Mouse (Mus musculus) liver, embryonic 16.5 days (tissue): Measurements from ENCODE around the gene Higd1c. TPM values are rescaled to one million over a fixed set of nuclear protein-coding genes. Genes with fewer than 3 reads are reported as not detected.

ENCODE experiments used
- ATAC-seq: fragments of 200-750 bp; cut with Nextera tagmentation; 2 replicates; pipeline ENCODE4 v1.8.0; 2017; ENCODE audit warnings: low read depth, mild to moderate bottlenecking, moderate number of reproducible peaks, moderate library complexity
- H3K27ac ChIP-seq: fragments of 300-500 bp; sonication (generic); 2 replicates; pipeline ENCODE4 v1.5.1; 2014; ENCODE audit warnings: mild to moderate bottlenecking, low read length
- H3K27me3 ChIP-seq: fragments of 300-500 bp; sonication (generic); 2 replicates; pipeline ENCODE4 v1.6.1; 2014; ENCODE audit warnings: low read depth, low read length, mixed read lengths; ENCODE audit not compliant: control insufficient read depth, insufficient read depth
- H3K36me3 ChIP-seq: fragments of 300-500 bp; sonication (generic); 2 replicates; pipeline ENCODE4 v1.6.1; 2014; ENCODE audit warnings: mild to moderate bottlenecking; ENCODE audit not compliant: control insufficient read depth, insufficient read depth
- H3K4me1 ChIP-seq: fragments of 300-500 bp; sonication (generic); 2 replicates; pipeline ENCODE4 v1.6.1; 2014; ENCODE audit warnings: low read depth, low read length, mixed read lengths; ENCODE audit not compliant: control insufficient read depth
- H3K4me2 ChIP-seq: fragments of 300-500 bp; sonication (generic); 2 replicates; pipeline ENCODE4 v1.6.1; 2014; ENCODE audit warnings: low read depth, low read length, mixed read lengths
- H3K4me3 ChIP-seq: fragments of 300-500 bp; sonication (generic); 2 replicates; pipeline ENCODE4 v1.5.1; 2014; ENCODE audit warnings: low read depth, mild to moderate bottlenecking, low read length
- H3K9ac ChIP-seq: fragments of 300-500 bp; sonication (generic); 2 replicates; pipeline ENCODE4 v1.6.1; 2014; ENCODE audit warnings: low read depth, low read length
- H3K9me3 ChIP-seq: fragments of 300-500 bp; sonication (generic); replicated peaks from 2 replicates; pipeline ENCODE4 v1.6.1; 2016; ENCODE audit warnings: low read length; ENCODE audit not compliant: control insufficient read depth
- WGBS: fragments of 180-500 bp; shearing (Covaris S2); extraction: QIAGEN DNeasy Blood & Tissue Kit; methylation state at CpG from one replicate; pipeline ENCODE4 v1.1.7; 2014; ENCODE audit not compliant: insufficient replicate concordance; 5-methylcytosine and 5-hydroxymethylcytosine counted together
- polyA plus RNA-seq: library from polyadenylated mRNA; unstranded; fragments of >200 nt; fragmentation: Nextera tagmentation; extraction: Ambion mirVana; gene quantifications from 2 replicates; pipeline ENCODE4 v1.2.1, GENCODE M21; 2015

The Higd1c gene
- polyA plus RNA-seq, 1 experiment from 2014 or later = not detected

DNA sequence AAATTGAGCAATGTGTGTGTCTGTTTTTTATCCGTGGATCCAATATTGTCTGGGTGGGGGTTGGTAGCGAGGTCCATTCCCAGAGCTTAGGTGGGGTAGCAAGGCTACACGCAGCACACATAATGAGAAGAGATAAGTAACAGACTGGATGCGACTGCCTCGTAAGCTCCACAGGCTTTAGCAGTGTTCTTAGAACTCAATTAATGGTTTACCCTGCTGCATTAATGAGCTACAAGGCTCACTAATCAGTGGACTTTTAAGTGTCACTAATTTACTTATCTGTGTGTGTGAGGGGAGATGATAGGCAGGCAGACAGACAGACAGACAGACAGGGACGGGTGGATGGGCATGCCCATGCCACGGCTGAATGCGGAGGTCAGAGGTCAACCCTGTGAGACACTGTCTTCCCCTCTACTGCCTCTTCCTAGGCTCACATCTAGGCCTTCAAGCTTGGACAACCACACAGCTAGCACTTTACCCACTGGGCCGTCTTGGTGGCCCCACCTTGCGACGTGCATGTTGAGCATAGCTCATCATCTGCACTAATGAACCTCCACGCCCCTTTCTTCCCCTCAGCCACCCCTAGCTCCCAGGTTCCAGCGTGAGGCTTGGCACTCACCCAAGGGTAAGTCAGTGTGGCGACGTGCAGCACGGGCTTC lies 36.4 kb downstream of the Higd1c start:
- Histone ChIP-seq H3K4me1 (peaks cover 30% of the 10 kb centered on the region), H3K27ac (no peak overlapping the region), H3K4me3 (no peak overlapping the region), H3K9me3 (no peaks in the 10 kb centered on the region), H3K9ac (no peak overlapping the region), H3K27me3 (no peaks in the 10 kb centered on the region), H3K4me2 (no peak overlapping the region), H3K36me3 (peaks cover 95% of the 10 kb centered on the region)
- ATAC-seq = no peak
- WGBS = 76% methylated on average over 16 of the region's 16 CpGs

DNA sequence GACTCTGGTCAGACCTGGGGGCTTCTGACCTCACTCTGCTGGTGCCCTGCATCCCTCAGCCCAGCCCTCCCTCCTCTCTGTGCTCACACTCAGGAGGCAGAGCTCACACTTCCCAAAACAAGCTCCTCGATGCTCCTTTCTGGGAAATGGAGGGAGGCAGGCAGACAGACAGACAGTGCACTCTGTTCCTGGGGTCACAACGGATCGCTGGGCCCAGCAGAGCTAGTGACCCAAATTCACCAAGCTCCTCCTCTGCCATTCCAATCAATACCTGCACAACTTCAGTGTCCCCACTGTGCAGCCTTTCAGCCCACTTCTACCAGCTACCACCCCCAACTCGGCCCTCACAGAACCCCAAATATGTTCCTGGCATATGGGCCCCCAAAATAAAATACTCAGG lies 37.5 kb downstream of the Higd1c start:
- peak overlapping the region; percentile 46 for H3K4me2 ChIP-seq
- peaks cover 91% of the 10 kb centered on the region for H3K36me3 ChIP-seq
- H3K9me3 ChIP-seq = no peaks in the 10 kb centered on the region
- WGBS = 81% methylated on average over 4 of the region's 4 CpGs
- ATAC-seq = 0 out of 2 replicates have a peak, but pooled peaks have one; percentile 25
- H3K27me3 ChIP-seq = no peaks in the 10 kb centered on the region
- no peak overlapping the region for H3K9ac ChIP-seq
- peaks cover 34% of the 10 kb centered on the region for H3K4me1 ChIP-seq
- no peak overlapping the region; the same call in 1 of the 2 replicates for H3K4me3 ChIP-seq
- H3K27ac ChIP-seq = peak overlapping the region; percentile 37; the same call in 1 of the 2 replicates

GRCm38 (mm10) chr15:100402347-100402746 lies 38.0 kb downstream of the Higd1c start:
- peaks cover 89% of the 10 kb centered on the region for H3K36me3 ChIP-seq
- peaks cover 34% of the 10 kb centered on the region for H3K4me1 ChIP-seq
- no peak for ATAC-seq
- H3K9ac ChIP-seq = 0 out of 2 replicates have a peak overlapping the region, but pooled peaks have one; percentile 1
- H3K4me2 ChIP-seq = peak overlapping the region; percentile 46
- H3K27ac ChIP-seq = peak overlapping the region; percentile 18
- H3K27me3 ChIP-seq = no peaks in the 10 kb centered on the region
- WGBS = 62% methylated on average over 14 of the region's 14 CpGs
- H3K9me3 ChIP-seq = no peaks in the 10 kb centered on the region
- peak overlapping the region; percentile 36 for H3K4me3 ChIP-seq

GRCm38 (mm10) chr15:100402798-100403197 lies 38.5 kb downstream of the Higd1c start:
- Histone ChIP-seq H3K36me3 (peaks cover 89% of the 10 kb centered on the region), H3K4me2 (peak overlapping the region; percentile 46), H3K4me1 (peaks cover 34% of the 10 kb centered on the region), H3K27me3 (no peaks in the 10 kb centered on the region), H3K4me3 (peak overlapping the region; percentile 36), H3K27ac (peak overlapping the region; percentile 65), H3K9ac (peak overlapping the region; percentile 31; the same call in 1 of the 2 replicates), H3K9me3 (no peaks in the 10 kb centered on the region)
- 64% methylated on average over 4 of the region's 4 CpGs for WGBS
- no peak for ATAC-seq

- WGBS = 85% methylated on average over 16 of the region's 16 CpGs
- peak; percentile 51 for ATAC-seq
- no peaks in the 10 kb centered on the region for H3K27me3 ChIP-seq
- peaks cover 89% of the 10 kb centered on the region for H3K36me3 ChIP-seq
- peaks cover 34% of the 10 kb centered on the region for H3K4me1 ChIP-seq
- H3K4me3 ChIP-seq = peak overlapping the region; percentile 36
- H3K27ac ChIP-seq = peak overlapping the region; percentile 65
- no peak overlapping the region for H3K9ac ChIP-seq
- no peaks in the 10 kb centered on the region for H3K9me3 ChIP-seq
- H3K4me2 ChIP-seq = peak overlapping the region; percentile 46
Measured at GRCm38 (mm10) chr15:100403318-100404000, 39.1 kb downstream of the Higd1c start.

GRCm38 (mm10) chr15:100406088-100406487 lies 41.7 kb downstream of the Higd1c start:
- H3K4me1 ChIP-seq = peaks cover 38% of the 10 kb centered on the region

GRCm38 (mm10) chr15:100410918-100411672 lies 46.8 kb downstream of the Higd1c start:
- Histone ChIP-seq H3K9ac (peak overlapping the region; percentile 46), H3K4me3 (peak overlapping the region; percentile 38), H3K36me3 (peaks cover 39% of the 10 kb centered on the region), H3K27ac (peak overlapping the region; percentile 90), H3K4me2 (peak overlapping the region; percentile 59), H3K9me3 (no peaks in the 10 kb centered on the region), H3K4me1 (peaks cover 56% of the 10 kb centered on the region), H3K27me3 (no peaks in the 10 kb centered on the region)
- WGBS = 35% methylated on average over 14 of the region's 14 CpGs
- peak; percentile 79 for ATAC-seq

More at GRCm38 (mm10) chr15:100406088-100406487, 41.7 kb downstream of the Higd1c start:
- peaks cover 81% of the 10 kb centered on the region for H3K36me3 ChIP-seq
- WGBS = 43% methylated on average over 5 of the region's 5 CpGs
- H3K27me3 ChIP-seq = no peaks in the 10 kb centered on the region
- H3K9me3 ChIP-seq = no peaks in the 10 kb centered on the region
- H3K9ac ChIP-seq = no peak overlapping the region
- no peak overlapping the region for H3K27ac ChIP-seq
- no peak overlapping the region for H3K4me3 ChIP-seq
- ATAC-seq = no peak
- H3K4me2 ChIP-seq = no peak overlapping the region

DNA sequence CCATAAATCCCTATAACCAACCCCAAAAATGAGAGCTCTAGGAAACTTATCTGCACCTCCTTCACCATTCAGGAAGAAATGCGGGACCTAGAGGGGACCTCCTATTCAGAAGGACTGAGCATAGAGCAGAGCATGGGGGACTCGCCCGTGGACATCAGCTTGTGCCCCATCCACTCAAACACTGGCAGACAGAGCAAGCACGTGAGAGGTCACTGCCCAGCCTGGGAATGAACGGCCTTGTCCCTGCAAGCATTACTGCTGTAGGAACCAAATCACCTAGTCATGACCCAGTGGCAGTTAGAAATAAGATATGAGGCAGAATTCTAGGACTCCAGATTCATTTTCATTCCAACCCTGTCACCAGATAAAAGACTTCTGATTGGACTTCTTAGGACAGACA lies 47.4 kb downstream of the Higd1c start:
- Histone ChIP-seq H3K36me3 (peaks cover 36% of the 10 kb centered on the region), H3K9ac (no peak overlapping the region; the same call in 1 of the 2 replicates), H3K9me3 (no peaks in the 10 kb centered on the region), H3K4me1 (peaks cover 60% of the 10 kb centered on the region), H3K4me2 (no peak overlapping the region), H3K27ac (peak overlapping the region; percentile 81), H3K27me3 (no peaks in the 10 kb centered on the region), H3K4me3 (no peak overlapping the region)
- ATAC-seq = no peak
- 80% methylated on average over 5 of the region's 5 CpGs for whole genome bisulfite sequencing
